Mouse (Mus musculus) forebrain, embryonic 14.5 days (tissue): ENCODE data around the gene Ccl7. TPM values are rescaled to one million over a fixed set of nuclear protein-coding genes. Genes with fewer than 3 reads are reported as not detected.

ENCODE experiments used
- ATAC-seq: fragments of 200-750 bp; cut with Nextera tagmentation; 2 replicates; pipeline ENCODE4 v1.8.0; 2017; ENCODE audit warnings: mild to moderate bottlenecking, moderate library complexity
- DNase-seq: peaks from one replicate; pipeline ENCODE4 v3.0.0-alpha.2; 2015; ENCODE audit warnings: low spot score
- H3K27ac ChIP-seq: fragments of 300-500 bp; sonication (generic); 2 replicates; pipeline ENCODE4 v1.5.1; 2014; ENCODE audit warnings: low read depth, mild to moderate bottlenecking, control low read depth, low read length, moderate library complexity
- H3K27me3 ChIP-seq: fragments of 300-500 bp; sonication (generic); replicated peaks from 2 replicates; pipeline ENCODE4 v1.6.1; 2014; ENCODE audit warnings: low read length, control low read depth, mixed read lengths; ENCODE audit not compliant: control insufficient read depth, insufficient read depth
- H3K36me3 ChIP-seq: fragments of 300-500 bp; sonication (generic); 2 replicates; pipeline ENCODE4 v1.6.1; 2014; ENCODE audit warnings: low read length, control low read depth; ENCODE audit not compliant: control insufficient read depth, insufficient read depth
- H3K4me1 ChIP-seq: fragments of 300-500 bp; sonication (generic); 2 replicates; pipeline ENCODE4 v1.6.1; 2014; ENCODE audit warnings: antibody characterized with exemption, low read length, control low read depth; ENCODE audit not compliant: control insufficient read depth, insufficient read depth
- H3K4me2 ChIP-seq: fragments of 300-500 bp; sonication (generic); 2 replicates; pipeline ENCODE4 v1.6.1; 2014; ENCODE audit warnings: mild to moderate bottlenecking, control low read depth, low read length
- H3K4me3 ChIP-seq: fragments of 300-500 bp; sonication (generic); 2 replicates; pipeline ENCODE4 v1.5.1; 2014; ENCODE audit warnings: low read depth, low read length, control low read depth
- H3K9ac ChIP-seq: fragments of 300-500 bp; sonication (generic); 2 replicates; pipeline ENCODE4 v1.6.1; 2014; ENCODE audit warnings: mild to moderate bottlenecking, low read length, control low read depth, moderate library complexity
- H3K9me3 ChIP-seq: fragments of 300-500 bp; sonication (generic); replicated peaks from 2 replicates; pipeline ENCODE4 v1.6.1; 2016; ENCODE audit warnings: low read length, control low read depth, mixed read lengths; ENCODE audit not compliant: control insufficient read depth
- WGBS: fragments of 180-500 bp; shearing (Covaris S2); extraction: QIAGEN DNeasy Blood & Tissue Kit; methylation state at CpG from one replicate; pipeline ENCODE4 v1.1.7; 2014; 5-methylcytosine and 5-hydroxymethylcytosine counted together
- polyA plus RNA-seq: library from polyadenylated mRNA; unstranded; fragments of >200 nt; fragmentation: Nextera tagmentation; extraction: Ambion mirVana; gene quantifications from 2 replicates; pipeline ENCODE4 v1.2.1, GENCODE M21; 2014

Gene Ccl7
- polyA plus RNA-seq, 1 experiment from 2014 or later = 0.98 TPM

- H3K36me3 ChIP-seq = no peaks in the 10 kb centered on the region
- H3K9ac ChIP-seq = no peak overlapping the region
- WGBS = 48% methylated on average over 6 of the region's 6 CpGs
- no peak overlapping the region for H3K4me2 ChIP-seq
- no peaks in the 10 kb centered on the region for H3K9me3 ChIP-seq
- no peaks in the 10 kb centered on the region for H3K4me1 ChIP-seq
- H3K27ac ChIP-seq = no peak overlapping the region
- H3K27me3 ChIP-seq = no peaks in the 10 kb centered on the region
- no peak overlapping the region for H3K4me3 ChIP-seq
- DNase-seq (peak; percentile 16), ATAC-seq (no peak)
Observed at GRCm38 (mm10) chr11:82047746-82048415, 2.4 kb downstream of the Ccl7 start.

DNA sequence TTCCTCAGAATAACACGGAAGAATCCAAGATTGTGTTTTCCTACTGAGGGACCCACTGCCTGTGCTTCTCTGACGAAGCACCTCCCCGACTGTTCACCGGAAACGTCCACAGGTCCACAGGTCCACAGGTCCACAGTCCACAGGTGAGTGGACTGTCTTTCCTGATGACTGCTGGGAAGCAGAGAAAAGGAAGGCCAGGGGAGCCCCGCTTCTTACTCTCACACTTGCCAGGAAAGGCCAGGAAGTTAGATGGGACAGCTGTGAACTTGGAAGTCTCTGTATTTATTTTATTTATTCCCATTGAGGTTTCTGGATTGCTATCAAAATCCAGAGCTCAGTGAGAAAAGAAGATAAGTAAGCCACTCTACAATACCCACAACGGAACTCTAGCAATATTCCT, 8.3 kb downstream of the Ccl7 start:
- 91% methylated on average over 7 of the region's 7 CpGs for WGBS
- H3K27me3 ChIP-seq = no peaks in the 10 kb centered on the region
- H3K9ac ChIP-seq = no peak overlapping the region
- no peak overlapping the region for H3K4me2 ChIP-seq
- ATAC-seq = no peak
- no peaks in the 10 kb centered on the region for H3K9me3 ChIP-seq
- DNase-seq = no peak
- H3K4me3 ChIP-seq = no peak overlapping the region
- no peaks in the 10 kb centered on the region for H3K36me3 ChIP-seq
- no peaks in the 10 kb centered on the region for H3K4me1 ChIP-seq
- H3K27ac ChIP-seq = no peak overlapping the region

DNA sequence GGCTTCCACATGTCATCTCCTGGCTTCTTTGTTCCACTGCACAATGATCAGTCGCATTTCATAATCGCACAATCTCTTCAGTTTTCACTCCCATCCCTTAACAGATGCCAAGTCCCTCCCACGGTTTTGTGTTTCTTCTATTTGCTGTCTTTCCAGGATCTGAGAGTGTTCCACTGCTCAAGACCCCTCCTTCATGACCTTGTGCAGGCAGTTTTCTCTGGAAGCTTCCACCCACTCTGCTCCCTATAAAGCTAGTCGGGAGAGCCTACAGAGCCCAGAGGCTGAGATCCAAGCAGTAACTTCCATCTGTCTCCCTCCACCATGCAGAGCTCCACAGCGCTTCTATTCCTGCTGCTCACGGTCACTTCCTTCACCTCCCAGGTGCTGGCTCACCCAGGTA, 12.1 kb downstream of the Ccl7 start, which contains the start of gene Ccl11:
TSS of gene Ccl11 (plus strand) at position 178 of the 400 bp plus-strand sequence.
- no peak within 1 kb of the TSS for H3K9ac ChIP-seq
- no peak within 1 kb of the TSS for H3K4me2 ChIP-seq
- H3K4me1 ChIP-seq = no peaks in the 10 kb centered on the region
- DNase-seq = no peak
- H3K27ac ChIP-seq = no peak within 1 kb of the TSS
- no peaks in the 10 kb centered on the region for H3K9me3 ChIP-seq
- ATAC-seq = no peak
- no peak within 1 kb of the TSS for H3K4me3 ChIP-seq
- no peaks in the 10 kb centered on the region for H3K27me3 ChIP-seq
- H3K36me3 ChIP-seq = no peaks in the 10 kb centered on the region
- 79% methylated on average over 6 of the region's 6 CpGs for WGBS

- 79% methylated on average over 3 of the region's 3 CpGs for WGBS
- Histone ChIP-seq H3K36me3 (no peaks in the 10 kb centered on the region), H3K4me2 (no peak overlapping the region), H3K9me3 (no peaks in the 10 kb centered on the region), H3K4me1 (no peaks in the 10 kb centered on the region), H3K9ac (no peak overlapping the region), H3K27me3 (no peaks in the 10 kb centered on the region), H3K4me3 (no peak overlapping the region), H3K27ac (no peak overlapping the region)
- no peak for ATAC-seq
- no peak for DNase-seq
Observed at GRCm38 (mm10) chr11:82062226-82062625, 16.7 kb downstream of the Ccl7 start.

DNA sequence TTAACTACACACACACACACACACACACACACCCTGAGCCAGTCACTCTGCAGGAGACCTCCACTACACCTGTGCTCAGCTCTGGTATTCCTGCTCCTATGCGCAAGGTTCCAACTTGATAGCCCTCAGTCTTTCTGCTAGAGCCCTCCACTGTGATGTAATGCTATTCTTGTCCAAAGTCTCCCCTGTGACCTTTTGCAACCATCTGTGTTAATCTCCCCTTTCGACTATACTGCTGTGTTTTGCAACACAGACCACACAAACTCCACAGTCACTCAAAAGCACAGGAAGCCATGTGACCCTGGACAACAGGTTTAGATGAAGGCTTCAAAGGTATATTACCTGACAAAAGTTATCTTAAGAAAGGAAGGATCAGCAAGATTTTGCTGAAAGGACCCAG, 17.9 kb downstream of the Ccl7 start:
- ATAC-seq = no peak
- H3K36me3 ChIP-seq = no peaks in the 10 kb centered on the region
- no peak overlapping the region for H3K4me2 ChIP-seq
- H3K9me3 ChIP-seq = no peaks in the 10 kb centered on the region
- no peak overlapping the region for H3K9ac ChIP-seq
- H3K4me3 ChIP-seq = no peak overlapping the region
- H3K27me3 ChIP-seq = no peaks in the 10 kb centered on the region
- H3K4me1 ChIP-seq = no peaks in the 10 kb centered on the region
- WGBS = 78% methylated on average over 2 of the region's 2 CpGs
- DNase-seq = no peak
- no peak overlapping the region for H3K27ac ChIP-seq

DNA sequence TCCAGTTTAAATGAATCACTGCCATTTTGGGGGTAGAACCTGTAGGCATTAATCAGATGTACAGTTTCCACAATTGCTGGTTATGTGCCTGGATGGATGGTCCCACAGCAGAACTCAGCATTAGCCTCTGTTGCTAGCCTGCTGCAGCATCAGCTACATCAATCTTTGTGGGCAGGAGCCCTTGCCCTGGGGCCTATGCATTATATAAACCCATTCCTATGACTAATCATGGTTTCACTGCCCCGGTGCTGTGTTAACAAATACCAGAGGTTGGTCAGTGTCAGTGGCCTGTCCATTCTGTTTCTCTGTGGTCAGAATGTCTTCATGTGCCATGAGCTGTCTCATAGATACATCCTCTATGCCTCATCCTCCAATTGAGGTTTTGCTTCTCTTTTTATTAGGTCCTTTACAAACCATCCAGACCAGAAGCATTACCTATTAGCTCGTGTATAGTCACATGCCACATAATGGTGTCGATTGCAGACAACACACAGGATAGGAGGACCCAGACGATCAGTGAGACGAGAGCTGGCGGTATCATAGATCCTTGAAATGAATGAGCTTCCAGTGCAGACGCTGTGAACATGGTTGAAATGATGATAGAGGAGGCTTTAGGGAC, 21.6 kb downstream of the Ccl7 start:
- Histone ChIP-seq H3K4me2 (no peak overlapping the region), H3K27ac (no peak overlapping the region), H3K4me3 (no peak overlapping the region), H3K9me3 (no peaks in the 10 kb centered on the region), H3K4me1 (no peaks in the 10 kb centered on the region), H3K27me3 (no peaks in the 10 kb centered on the region), H3K9ac (no peak overlapping the region), H3K36me3 (no peaks in the 10 kb centered on the region)
- WGBS = 87% methylated on average over 7 of the region's 7 CpGs
- ATAC-seq = no peak
- DNase-seq = no peak

DNA sequence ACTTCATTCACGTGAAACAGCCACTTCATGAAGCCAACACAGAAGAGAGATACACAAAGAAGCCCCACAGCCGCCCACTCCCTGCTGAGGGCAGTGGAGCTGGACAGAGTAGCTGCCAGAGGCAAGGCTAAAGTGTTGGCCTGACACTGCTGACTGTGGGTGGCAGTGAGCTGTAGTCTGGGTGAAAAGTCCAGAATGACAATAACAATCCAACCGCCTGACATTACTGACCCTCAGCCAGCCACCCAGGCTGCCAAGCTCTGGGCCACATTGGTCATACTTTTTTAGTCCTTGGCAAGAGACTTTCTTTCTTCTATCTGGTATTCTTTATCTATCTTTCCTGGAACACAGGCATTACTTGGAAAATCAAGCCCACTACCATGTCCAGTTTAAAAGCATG, 25.6 kb downstream of the Ccl7 start:
- Histone ChIP-seq H3K4me2 (no peak overlapping the region), H3K9me3 (no peaks in the 10 kb centered on the region), H3K27ac (no peak overlapping the region), H3K36me3 (no peaks in the 10 kb centered on the region), H3K27me3 (no peaks in the 10 kb centered on the region), H3K4me1 (no peaks in the 10 kb centered on the region), H3K9ac (no peak overlapping the region), H3K4me3 (no peak overlapping the region)
- ATAC-seq (no peak), DNase-seq (no peak)
- 78% methylated on average over 3 of the region's 3 CpGs for WGBS

- Histone ChIP-seq H3K4me2 (no peak overlapping the region), H3K9me3 (no peaks in the 10 kb centered on the region), H3K27ac (no peak overlapping the region), H3K36me3 (no peaks in the 10 kb centered on the region), H3K27me3 (no peaks in the 10 kb centered on the region), H3K9ac (no peak overlapping the region), H3K4me3 (no peak overlapping the region), H3K4me1 (no peaks in the 10 kb centered on the region)
- no peak for DNase-seq
- no peak for ATAC-seq
- whole genome bisulfite sequencing = 86% methylated on average over 1 of the region's 1 CpGs
Observed at GRCm38 (mm10) chr11:82072374-82072773, 26.9 kb downstream of the Ccl7 start.

- Histone ChIP-seq H3K4me2 (no peak overlapping the region), H3K36me3 (no peaks in the 10 kb centered on the region), H3K4me3 (no peak overlapping the region), H3K4me1 (no peaks in the 10 kb centered on the region), H3K9ac (no peak overlapping the region), H3K27ac (no peak overlapping the region), H3K9me3 (no peaks in the 10 kb centered on the region), H3K27me3 (no peaks in the 10 kb centered on the region)
- ATAC-seq (no peak), DNase-seq (no peak)
- whole genome bisulfite sequencing = 83% methylated on average over 3 of the region's 3 CpGs
Observed at GRCm38 (mm10) chr11:82072984-82073383, 27.5 kb downstream of the Ccl7 start.
